Comparison of ENCODE assay signal across 1 mouse cellular context in genomic region chr4:154109216-154109849, GRCm38 (mm10).
TF ChIP-seq lines count a peak whose summit lies in the region.

No protein-coding gene starts in this region.

TF ChIP-seq in CH12.LX, 34 proteins besides CTCF, POLR2A, EP300 and RAD21 (continued from another document):
- no peak for TF ChIP-seq MAFK (IDR thresholded peaks at IDR 0.05; ENCODE audit: insufficient replicate concordance, low read length)
